Mouse (Mus musculus) midbrain, embryonic 16.5 days (tissue): ENCODE measurements around the gene Fam122a. TPM values are rescaled to one million over a fixed set of nuclear protein-coding genes. Genes with fewer than 3 reads are reported as not detected.

Experiments used
- ATAC-seq: fragments of 200-750 bp; cut with Nextera tagmentation; 2 replicates; pipeline ENCODE4 v1.8.0; 2017; ENCODE audit warnings: moderate TSS enrichment
- H3K27ac ChIP-seq: fragments of 300-500 bp; sonication (generic); 2 replicates; pipeline ENCODE4 v1.5.1; 2014; ENCODE audit warnings: mild to moderate bottlenecking, low read length, mixed read lengths
- H3K27me3 ChIP-seq: fragments of 300-500 bp; sonication (generic); 2 replicates; pipeline ENCODE4 v1.6.1; 2014; ENCODE audit warnings: low read depth, low read length, mixed read lengths; ENCODE audit not compliant: control insufficient read depth, insufficient read depth
- H3K36me3 ChIP-seq: fragments of 300-500 bp; sonication (generic); 2 replicates; pipeline ENCODE4 v1.6.1; 2014; ENCODE audit warnings: mild to moderate bottlenecking, low read length, moderate library complexity, mixed read lengths; ENCODE audit not compliant: control insufficient read depth, insufficient read depth
- H3K4me1 ChIP-seq: fragments of 300-500 bp; sonication (generic); 2 replicates; pipeline ENCODE4 v1.6.1; 2014; ENCODE audit warnings: mild to moderate bottlenecking, low read length, mixed read lengths; ENCODE audit not compliant: control insufficient read depth, insufficient read depth
- H3K4me2 ChIP-seq: fragments of 300-500 bp; sonication (generic); 2 replicates; pipeline ENCODE4 v1.6.1; 2014; ENCODE audit warnings: mild to moderate bottlenecking, low read length, mixed read lengths
- H3K4me3 ChIP-seq: fragments of 300-500 bp; sonication (generic); 2 replicates; pipeline ENCODE4 v1.5.1; 2014; ENCODE audit warnings: low read depth, mild to moderate bottlenecking, low read length, moderate library complexity, mixed read lengths
- H3K9ac ChIP-seq: fragments of 300-500 bp; sonication (generic); 2 replicates; pipeline ENCODE4 v1.6.1; 2014; ENCODE audit warnings: low read depth, low read length, mixed read lengths
- H3K9me3 ChIP-seq: fragments of 300-500 bp; sonication (generic); replicated peaks from 2 replicates; pipeline ENCODE4 v1.6.1; 2014; ENCODE audit warnings: mild to moderate bottlenecking, low read length, mixed read lengths; ENCODE audit not compliant: control insufficient read depth, poor library complexity, severe bottlenecking
- WGBS: fragments of 180-500 bp; shearing (Covaris S2); extraction: QIAGEN DNeasy Blood & Tissue Kit; methylation state at CpG from one replicate; pipeline ENCODE4 v1.1.7; 2014; 5-methylcytosine and 5-hydroxymethylcytosine counted together
- polyA plus RNA-seq: library from polyadenylated mRNA; unstranded; fragments of >200 nt; fragmentation: Nextera tagmentation; extraction: Ambion mirVana; gene quantifications from 2 replicates; pipeline ENCODE4 v1.2.1, GENCODE M21; 2015

Fam122a gene
- polyA plus RNA-seq, 1 experiment from 2014 or later, result 52.7 TPM

- no peak overlapping the region for H3K4me2 ChIP-seq
- H3K27ac ChIP-seq, result no peak overlapping the region
- ATAC-seq, result no peak
- H3K4me3 ChIP-seq, result no peak overlapping the region
- no peaks in the 10 kb centered on the region for H3K27me3 ChIP-seq
- H3K36me3 ChIP-seq, result no peaks in the 10 kb centered on the region
- no peaks in the 10 kb centered on the region for H3K9me3 ChIP-seq
- H3K9ac ChIP-seq, result no peak overlapping the region
- H3K4me1 ChIP-seq, result peaks cover 20% of the 10 kb centered on the region
- WGBS, result 90% methylated on average over 5 of the region's 5 CpGs
These were observed 4.6 kb downstream of the Fam122a start for GRCm38 (mm10) chr19:24472512-24472911.

- no peak overlapping the region for H3K4me2 ChIP-seq
- no peak overlapping the region for H3K9ac ChIP-seq
- no peaks in the 10 kb centered on the region for H3K9me3 ChIP-seq
- ATAC-seq, result no peak
- H3K27ac ChIP-seq, result no peak overlapping the region
- H3K4me3 ChIP-seq, result no peak overlapping the region
- peaks cover 20% of the 10 kb centered on the region for H3K4me1 ChIP-seq
- H3K27me3 ChIP-seq, result no peaks in the 10 kb centered on the region
- 90% methylated on average over 6 of the region's 6 CpGs for WGBS
- no peaks in the 10 kb centered on the region for H3K36me3 ChIP-seq
These were observed 5.6 kb downstream of the Fam122a start for GRCm38 (mm10) chr19:24471538-24471937.

GRCm38 (mm10) chr19:24469216-24469615 lies 7.9 kb downstream of the Fam122a start:
- H3K27me3 ChIP-seq, result no peaks in the 10 kb centered on the region
- no peak for ATAC-seq
- 55% methylated on average over 4 of the region's 4 CpGs for WGBS
- peaks cover 2% of the 10 kb centered on the region; the same call in 1 of the 2 replicates for H3K4me1 ChIP-seq
- H3K36me3 ChIP-seq, result no peaks in the 10 kb centered on the region
- H3K9ac ChIP-seq, result no peak overlapping the region
- H3K27ac ChIP-seq, result no peak overlapping the region
- H3K4me3 ChIP-seq, result no peak overlapping the region
- H3K9me3 ChIP-seq, result no peaks in the 10 kb centered on the region
- H3K4me2 ChIP-seq, result no peak overlapping the region

DNA sequence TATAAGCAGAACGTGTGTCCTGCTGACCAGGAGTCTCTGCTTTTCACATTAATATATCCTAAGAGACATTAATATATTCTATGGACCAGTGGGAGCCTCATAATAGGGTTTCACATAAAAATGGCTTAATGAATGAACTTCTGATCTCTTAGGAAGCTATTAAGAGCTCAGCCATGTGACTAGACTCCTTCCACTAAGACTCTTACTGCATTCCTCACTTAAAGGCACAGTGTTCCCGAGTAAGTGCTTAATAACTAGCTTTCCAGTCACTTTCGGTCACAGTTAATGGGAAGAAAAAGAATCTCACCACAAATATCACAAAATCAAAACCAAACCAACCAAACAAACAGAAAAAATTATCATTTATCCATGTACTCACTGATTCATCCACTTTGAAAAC lies 8.5 kb downstream of the Fam122a start:
- Histone ChIP-seq H3K9ac (no peak overlapping the region), H3K36me3 (no peaks in the 10 kb centered on the region), H3K4me1 (no peaks in the 10 kb centered on the region), H3K9me3 (no peaks in the 10 kb centered on the region), H3K4me3 (no peak overlapping the region), H3K4me2 (no peak overlapping the region), H3K27me3 (no peaks in the 10 kb centered on the region), H3K27ac (no peak overlapping the region)
- 62% methylated on average over 3 of the region's 3 CpGs for WGBS
- no peak for ATAC-seq

- WGBS, result 63% methylated on average over 2 of the region's 3 CpGs
These were observed 14.1 kb downstream of the Fam122a start for GRCm38 (mm10) chr19:24463011-24463410.

DNA sequence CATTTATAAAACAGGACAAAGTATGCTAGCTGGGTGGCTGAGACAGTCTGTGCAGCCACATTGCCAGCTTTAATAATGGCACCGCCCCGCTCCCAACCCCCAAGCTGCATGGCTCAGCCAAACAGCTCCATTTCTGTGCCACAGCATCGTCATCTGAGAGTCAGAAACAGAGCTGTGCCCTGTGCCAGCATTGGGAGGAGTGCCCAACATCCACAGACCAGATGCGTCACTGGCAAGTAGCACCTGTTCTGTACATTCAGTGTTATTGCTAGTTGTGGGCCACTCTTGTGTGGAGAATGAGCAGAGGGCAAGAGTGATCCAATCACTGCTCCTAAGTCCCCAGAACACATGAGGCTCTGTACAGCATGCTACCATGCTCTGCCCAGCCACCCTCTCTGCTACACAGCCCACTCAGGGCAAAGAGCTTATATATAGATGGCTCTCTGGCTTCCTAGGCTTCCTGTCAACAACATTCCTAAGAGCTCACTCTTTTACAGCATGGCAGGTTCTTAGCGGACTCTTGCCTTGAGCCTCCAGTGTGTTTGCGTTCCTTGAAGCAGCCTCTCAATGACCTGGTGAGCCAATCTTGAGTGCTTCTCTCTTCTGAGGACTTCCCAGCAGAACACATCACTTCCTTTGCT lies 20.4 kb downstream of the Fam122a start:
- Histone ChIP-seq H3K27me3 (no peaks in the 10 kb centered on the region), H3K36me3 (no peaks in the 10 kb centered on the region), H3K4me2 (no peak overlapping the region), H3K9me3 (no peaks in the 10 kb centered on the region), H3K27ac (no peak overlapping the region), H3K4me1 (peaks cover 7% of the 10 kb centered on the region; the same call in 1 of the 2 replicates), H3K4me3 (no peak overlapping the region), H3K9ac (no peak overlapping the region)
- no peak for ATAC-seq
- WGBS, result 90% methylated on average over 6 of the region's 6 CpGs

More at GRCm38 (mm10) chr19:24463011-24463410, 14.1 kb downstream of the Fam122a start:
- no peak for ATAC-seq
- no peaks in the 10 kb centered on the region for H3K27me3 ChIP-seq
- H3K4me2 ChIP-seq, result no peak overlapping the region
- no peaks in the 10 kb centered on the region for H3K36me3 ChIP-seq
- no peaks in the 10 kb centered on the region for H3K9me3 ChIP-seq
- no peak overlapping the region for H3K9ac ChIP-seq
- H3K4me3 ChIP-seq, result no peak overlapping the region
- no peak overlapping the region for H3K27ac ChIP-seq
- H3K4me1 ChIP-seq, result no peaks in the 10 kb centered on the region

DNA sequence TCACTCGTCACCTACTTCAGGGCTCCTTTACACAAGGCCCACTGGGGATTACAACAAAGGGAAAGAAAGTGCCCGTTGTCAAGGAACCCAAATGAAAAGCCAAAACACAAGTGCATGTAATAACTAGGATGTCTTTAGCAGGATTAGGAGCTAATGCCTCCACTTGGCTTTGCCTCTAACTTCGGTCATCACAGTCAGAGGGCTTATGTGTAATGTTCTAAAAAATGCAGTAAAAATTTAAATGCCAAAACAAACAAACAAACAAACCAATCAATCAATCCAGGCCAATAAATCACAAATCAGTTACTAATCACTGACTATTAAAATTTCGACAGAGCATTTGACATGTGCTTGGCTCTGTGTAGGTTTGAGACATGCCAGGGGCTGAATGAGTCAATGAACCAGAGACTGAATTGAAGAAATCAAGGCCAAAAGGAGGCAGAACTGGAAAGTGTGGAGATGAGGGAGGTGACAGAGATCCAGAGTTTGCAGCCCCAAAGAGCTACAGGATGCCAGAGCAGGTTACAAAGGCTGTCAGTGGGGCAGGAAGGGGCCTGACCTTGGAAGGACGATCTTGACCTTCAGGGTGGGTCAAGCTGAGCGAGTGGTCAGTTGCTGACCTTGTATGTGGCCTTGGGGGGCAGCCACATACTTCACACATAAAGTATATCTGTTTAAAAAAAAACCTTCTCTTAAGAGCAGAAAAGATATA lies 21.8 kb downstream of the Fam122a start:
- peaks cover 7% of the 10 kb centered on the region; the same call in 1 of the 2 replicates for H3K4me1 ChIP-seq
- no peaks in the 10 kb centered on the region for H3K36me3 ChIP-seq
- no peaks in the 10 kb centered on the region for H3K27me3 ChIP-seq
- H3K27ac ChIP-seq, result no peak overlapping the region
- H3K9ac ChIP-seq, result no peak overlapping the region
- H3K4me3 ChIP-seq, result no peak overlapping the region
- 73% methylated on average over 6 of the region's 6 CpGs for WGBS
- no peaks in the 10 kb centered on the region for H3K9me3 ChIP-seq
- no peak overlapping the region for H3K4me2 ChIP-seq
- ATAC-seq, result no peak

DNA sequence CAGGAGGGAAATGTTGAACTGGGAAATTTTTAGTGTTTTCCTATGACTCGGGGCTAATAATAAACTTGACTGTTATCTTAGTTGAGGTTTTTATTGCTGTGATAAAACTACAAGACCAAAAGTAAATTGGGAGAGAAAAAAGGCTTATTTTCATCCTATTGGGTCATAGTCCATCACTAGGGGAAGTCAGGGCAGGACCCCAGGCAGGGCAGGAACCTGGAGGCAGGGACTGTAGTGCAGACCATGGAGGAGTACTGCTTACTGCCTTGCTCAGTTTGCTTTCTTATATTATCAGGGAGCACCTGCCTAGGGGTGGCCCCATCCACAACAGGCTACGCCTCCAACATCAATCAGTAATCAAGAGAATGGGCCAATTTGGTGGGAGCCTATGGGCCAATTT lies 22.7 kb downstream of the Fam122a start:
- no peak for ATAC-seq
- Histone ChIP-seq H3K4me1 (peaks cover 7% of the 10 kb centered on the region; the same call in 1 of the 2 replicates), H3K36me3 (no peaks in the 10 kb centered on the region), H3K27me3 (no peaks in the 10 kb centered on the region), H3K9me3 (no peaks in the 10 kb centered on the region), H3K27ac (no peak overlapping the region), H3K4me3 (no peak overlapping the region), H3K9ac (no peak overlapping the region), H3K4me2 (no peak overlapping the region)
- 94% methylated on average over 2 of the region's 2 CpGs for WGBS

- 10% methylated on average over 13 of the region's 13 CpGs for WGBS
- H3K27me3 ChIP-seq, result no peaks in the 10 kb centered on the region
- peak overlapping the region; percentile 35; the same call in 1 of the 2 replicates for H3K9ac ChIP-seq
- peaks cover 7% of the 10 kb centered on the region; the same call in 1 of the 2 replicates for H3K4me1 ChIP-seq
- H3K4me2 ChIP-seq, result peak overlapping the region; percentile 46
- 0 out of 2 replicates have a peak overlapping the region, but pooled peaks have one; percentile 0 for H3K4me3 ChIP-seq
- no peak for ATAC-seq
- no peaks in the 10 kb centered on the region for H3K36me3 ChIP-seq
- H3K27ac ChIP-seq, result no peak overlapping the region
- no peaks in the 10 kb centered on the region for H3K9me3 ChIP-seq
These were observed 23.8 kb downstream of the Fam122a start for GRCm38 (mm10) chr19:24453379-24453778.
